Mouse (Mus musculus) megakaryocyte, embryonic 14.5 days (primary cell): ENCODE results near the gene Spata2l.

Experiments used
- FLI1 ChIP-seq: IDR thresholded peaks from 2 replicates; pipeline ENCODE4 v1.6.1; 2012; ENCODE audit warnings: low read length, inconsistent platforms, mixed read lengths
- GATA1 ChIP-seq: IDR thresholded peaks from 3 replicates; pipeline ENCODE4 v1.6.1; 2012; ENCODE audit warnings: mixed read lengths, low read length, inconsistent platforms, borderline replicate concordance

DNA sequence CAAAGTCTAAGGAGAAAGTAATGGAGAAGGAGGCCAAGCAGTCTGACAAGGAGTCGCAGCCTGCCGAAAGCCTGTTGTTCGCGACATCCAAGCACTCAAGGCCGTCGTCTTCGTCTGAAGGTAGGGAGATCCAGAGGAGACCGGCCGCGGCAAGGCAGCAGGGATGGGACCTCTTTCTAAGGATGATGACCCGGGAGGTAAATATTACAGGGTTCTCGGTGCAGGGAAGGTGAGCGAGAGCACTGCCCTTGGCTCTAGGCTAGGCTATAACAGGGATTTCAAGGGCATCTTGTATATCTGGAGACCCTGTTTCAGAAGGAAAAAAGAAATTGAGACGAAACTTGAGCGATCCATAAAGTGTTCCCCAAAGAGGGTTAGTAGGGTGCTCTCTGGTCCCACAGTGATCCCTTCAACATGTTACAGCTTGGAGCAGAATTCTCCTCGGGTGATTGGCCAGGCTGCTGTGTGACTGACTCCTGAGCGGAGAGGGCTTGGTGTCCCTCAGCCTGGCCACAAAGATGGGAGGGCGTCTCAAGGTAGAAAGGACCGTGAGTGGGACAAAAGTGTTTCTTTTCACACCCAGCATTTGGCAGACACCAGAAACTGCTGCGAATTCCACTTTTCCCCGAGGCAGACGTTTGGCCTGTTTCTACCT lies 22.8 kb downstream of the Spata2l start:
- TF ChIP-seq GATA1 (no peak), FLI1 (no peak)
